Mouse (Mus musculus): ENCODE measurements around the gene Wdfy1. TPM values are rescaled to one million over a fixed set of nuclear protein-coding genes. Genes with fewer than 3 reads are reported as not detected.

Gene Wdfy1
- total and polyA plus RNA-seq, 2 experiments from 2014 or later, result 73.6 to 77.7 TPM

DNA sequence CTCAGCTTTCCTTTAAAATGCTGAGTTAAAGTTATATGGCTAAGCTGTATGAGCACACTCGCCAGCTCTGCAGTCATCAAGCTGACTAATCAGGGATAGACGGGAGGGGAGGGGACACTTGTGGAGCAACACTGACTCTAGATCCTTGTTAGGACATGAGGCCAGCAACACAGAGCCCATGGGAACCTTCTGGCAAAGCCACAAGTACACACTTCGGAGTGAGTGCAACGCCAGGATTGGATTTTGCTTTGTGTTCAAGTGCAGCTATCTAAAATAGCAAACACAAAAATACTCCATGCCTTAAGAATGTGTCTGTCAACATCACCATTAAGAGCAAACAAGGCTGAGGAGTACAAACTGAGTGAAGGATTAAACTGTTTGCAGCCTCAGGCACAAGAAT lies 29.9 kb downstream of the Wdfy1 start:
- Histone ChIP-seq H3K36me3 (ENCODE audit: insufficient read depth, low read length) (no peaks in the 10 kb centered on the region), H3K9me3 (ENCODE audit: low read length) (no peaks in the 10 kb centered on the region), H3K4me2 (ENCODE audit: low read depth, low read length) (no peak overlapping the region), H3K4me1 (ENCODE audit: insufficient read depth, low read length) (no peaks in the 10 kb centered on the region), H3K4me3 (ENCODE audit: low read length) (no peak overlapping the region), H3K27me3 (ENCODE audit: insufficient read depth, low read length) (no peaks in the 10 kb centered on the region), H3K27ac (no peak overlapping the region), H3K9ac (replicated peaks; ENCODE audit: low read length) (no peak overlapping the region)
- DNase-seq (ENCODE audit: low spot score) (no peak), ATAC-seq (no peak)
- WGBS, result 84% methylated on average over 4 of the region's 4 CpGs
- no peak for TF ChIP-seq CTCF (IDR thresholded peaks at IDR 0.05; ENCODE audit: low read depth)

DNA sequence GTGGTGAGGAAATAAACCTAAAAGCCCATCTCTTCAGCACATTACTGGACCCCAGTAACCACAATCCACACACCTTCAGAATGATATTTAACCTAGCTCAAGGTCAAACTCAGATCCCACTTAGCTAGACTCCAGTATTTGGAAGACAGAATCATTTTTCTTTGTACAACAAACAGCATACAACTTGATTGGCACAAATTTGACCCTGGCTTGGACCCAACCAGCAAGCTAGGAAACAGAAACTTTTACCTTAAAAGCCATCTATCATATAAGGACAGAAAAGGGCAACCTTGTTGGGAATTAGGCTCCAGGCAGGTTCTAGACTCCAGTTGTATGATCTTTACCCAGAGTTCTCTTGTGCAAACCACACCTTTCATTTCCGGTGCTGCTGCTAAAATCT lies 32.6 kb downstream of the Wdfy1 start:
- H3K4me1 ChIP-seq (ENCODE audit: insufficient read depth, low read length), result no peaks in the 10 kb centered on the region
- H3K27me3 ChIP-seq (ENCODE audit: insufficient read depth, low read length), result no peaks in the 10 kb centered on the region
- no peak for TF ChIP-seq CTCF (IDR thresholded peaks at IDR 0.05; ENCODE audit: low read depth)
- no peak overlapping the region for H3K4me2 ChIP-seq (ENCODE audit: low read depth, low read length)
- no peak overlapping the region for H3K27ac ChIP-seq
- H3K4me3 ChIP-seq (ENCODE audit: low read length), result no peak overlapping the region
- no peak overlapping the region for H3K9ac ChIP-seq (replicated peaks; ENCODE audit: low read length)
- H3K36me3 ChIP-seq (ENCODE audit: insufficient read depth, low read length), result peaks cover 6% of the 10 kb centered on the region; the same call in 1 of the 2 replicates
- DNase-seq (ENCODE audit: low spot score) (no peak), ATAC-seq (no peak)
- 91% methylated on average over 1 of the region's 1 CpGs for WGBS
- no peaks in the 10 kb centered on the region for H3K9me3 ChIP-seq (ENCODE audit: low read length)

DNA sequence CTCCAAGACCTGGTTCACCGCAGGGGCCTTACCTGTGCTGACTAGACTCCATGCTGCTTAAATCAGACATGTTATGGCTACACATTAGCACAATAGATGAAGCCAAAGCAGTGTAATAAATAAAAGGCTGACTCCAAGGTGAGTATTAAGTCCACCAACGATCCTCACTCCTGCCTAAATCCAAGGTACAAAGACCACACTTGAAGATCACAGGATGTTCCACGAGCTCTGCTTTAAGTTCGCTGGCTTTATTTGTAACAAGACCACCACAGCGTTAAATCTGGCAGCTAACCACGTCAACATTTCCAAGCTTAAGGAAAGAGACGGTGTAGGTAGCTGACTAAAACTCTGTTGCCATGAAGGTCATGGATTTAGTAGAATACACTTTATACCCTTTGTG lies 33.0 kb downstream of the Wdfy1 start:
- no peak overlapping the region for H3K27ac ChIP-seq
- no peak overlapping the region for H3K4me2 ChIP-seq (ENCODE audit: low read depth, low read length)
- no peaks in the 10 kb centered on the region for H3K27me3 ChIP-seq (ENCODE audit: insufficient read depth, low read length)
- H3K9me3 ChIP-seq (ENCODE audit: low read length), result no peaks in the 10 kb centered on the region
- ATAC-seq (no peak), DNase-seq (ENCODE audit: low spot score) (no peak)
- 88% methylated on average over 7 of the region's 7 CpGs for WGBS
- peaks cover 6% of the 10 kb centered on the region; the same call in 1 of the 2 replicates for H3K36me3 ChIP-seq (ENCODE audit: insufficient read depth, low read length)
- no peak for TF ChIP-seq CTCF (IDR thresholded peaks at IDR 0.05; ENCODE audit: low read depth)
- H3K4me3 ChIP-seq (ENCODE audit: low read length), result no peak overlapping the region
- no peaks in the 10 kb centered on the region for H3K4me1 ChIP-seq (ENCODE audit: insufficient read depth, low read length)
- H3K9ac ChIP-seq (replicated peaks; ENCODE audit: low read length), result no peak overlapping the region

DNA sequence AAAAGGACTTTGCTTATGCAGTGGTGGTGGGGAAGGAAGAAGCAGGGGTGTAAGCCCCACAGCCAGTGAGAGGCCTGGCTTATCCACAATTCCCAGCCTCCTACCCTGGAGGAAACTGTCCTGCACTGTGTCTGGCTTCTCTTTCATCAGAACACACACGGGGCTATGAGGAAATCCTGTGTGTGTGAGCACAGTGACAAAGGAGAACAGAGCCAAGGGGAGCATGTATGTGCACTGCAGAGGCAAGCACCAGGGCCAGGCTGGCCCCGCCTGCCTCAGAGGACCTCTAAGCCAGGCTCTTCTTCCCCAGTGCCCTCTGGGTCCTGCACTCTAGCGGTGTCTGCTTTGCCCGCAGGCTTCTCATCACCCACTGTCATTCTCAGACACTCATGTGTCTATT lies 34.9 kb downstream of the Wdfy1 start:
- no peak for TF ChIP-seq CTCF (IDR thresholded peaks at IDR 0.05; ENCODE audit: low read depth)
- Histone ChIP-seq H3K36me3 (ENCODE audit: insufficient read depth, low read length) (peaks cover 6% of the 10 kb centered on the region; the same call in 1 of the 2 replicates), H3K4me1 (ENCODE audit: insufficient read depth, low read length) (no peaks in the 10 kb centered on the region), H3K9me3 (ENCODE audit: low read length) (no peaks in the 10 kb centered on the region), H3K27me3 (ENCODE audit: insufficient read depth, low read length) (no peaks in the 10 kb centered on the region), H3K9ac (replicated peaks; ENCODE audit: low read length) (no peak overlapping the region), H3K27ac (no peak overlapping the region), H3K4me3 (ENCODE audit: low read length) (no peak overlapping the region), H3K4me2 (ENCODE audit: low read depth, low read length) (no peak overlapping the region)
- WGBS, result 70% methylated on average over 4 of the region's 4 CpGs
- no peak for ATAC-seq
- no peak for DNase-seq (ENCODE audit: low spot score)

- H3K4me1 ChIP-seq (ENCODE audit: insufficient read depth, low read length), result no peaks in the 10 kb centered on the region
- TF ChIP-seq CTCF (IDR thresholded peaks at IDR 0.05; ENCODE audit: low read depth), result no peak
- no peak overlapping the region for H3K27ac ChIP-seq
- no peak overlapping the region for H3K4me3 ChIP-seq (ENCODE audit: low read length)
- H3K4me2 ChIP-seq (ENCODE audit: low read depth, low read length), result no peak overlapping the region
- peaks cover 6% of the 10 kb centered on the region; the same call in 1 of the 2 replicates for H3K36me3 ChIP-seq (ENCODE audit: insufficient read depth, low read length)
- no peaks in the 10 kb centered on the region for H3K27me3 ChIP-seq (ENCODE audit: insufficient read depth, low read length)
- no peak overlapping the region for H3K9ac ChIP-seq (replicated peaks; ENCODE audit: low read length)
- DNase-seq (ENCODE audit: low spot score), result no peak
- no peaks in the 10 kb centered on the region for H3K9me3 ChIP-seq (ENCODE audit: low read length)
- 97% methylated on average over 2 of the region's 2 CpGs for WGBS
- ATAC-seq, result no peak
Measured at GRCm38 (mm10) chr1:79739726-79740125, 36.2 kb downstream of the Wdfy1 start.

DNA sequence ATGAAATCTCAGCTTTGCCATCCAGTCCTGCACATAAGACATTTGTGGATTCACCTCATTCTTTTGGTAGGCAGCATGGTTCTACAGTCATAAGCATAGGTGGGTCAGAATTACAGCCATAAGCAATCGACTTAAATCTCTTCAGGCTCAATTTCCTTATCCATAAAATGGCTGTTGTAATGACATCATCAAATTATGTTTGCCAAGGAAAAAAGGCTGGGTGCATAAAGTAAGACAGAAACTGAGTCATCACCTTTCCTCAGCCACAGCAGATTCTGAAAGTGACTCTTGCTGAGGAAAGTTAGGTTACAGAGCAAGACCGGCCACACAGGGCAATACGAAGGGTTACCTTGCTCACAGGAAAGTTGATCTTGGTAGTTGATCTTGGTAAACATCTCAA lies 39.5 kb downstream of the Wdfy1 start:
- Histone ChIP-seq H3K36me3 (ENCODE audit: insufficient read depth, low read length) (peaks cover 6% of the 10 kb centered on the region; the same call in 1 of the 2 replicates), H3K27me3 (ENCODE audit: insufficient read depth, low read length) (no peaks in the 10 kb centered on the region), H3K4me2 (ENCODE audit: low read depth, low read length) (no peak overlapping the region), H3K4me1 (ENCODE audit: insufficient read depth, low read length) (no peaks in the 10 kb centered on the region), H3K4me3 (ENCODE audit: low read length) (no peak overlapping the region), H3K9ac (replicated peaks; ENCODE audit: low read length) (no peak overlapping the region), H3K9me3 (ENCODE audit: low read length) (no peaks in the 10 kb centered on the region), H3K27ac (no peak overlapping the region)
- no peak for DNase-seq (ENCODE audit: low spot score)
- no peak for ATAC-seq
- WGBS, result 96% methylated on average over 3 of the region's 3 CpGs
- no peak for TF ChIP-seq CTCF (IDR thresholded peaks at IDR 0.05; ENCODE audit: low read depth)

- ATAC-seq (no peak), DNase-seq (ENCODE audit: low spot score) (no peak)
- Histone ChIP-seq H3K4me2 (ENCODE audit: low read depth, low read length) (no peak overlapping the region), H3K4me3 (ENCODE audit: low read length) (no peak overlapping the region), H3K36me3 (ENCODE audit: insufficient read depth, low read length) (peaks cover 5% of the 10 kb centered on the region; the same call in 1 of the 2 replicates), H3K27me3 (ENCODE audit: insufficient read depth, low read length) (no peaks in the 10 kb centered on the region), H3K4me1 (ENCODE audit: insufficient read depth, low read length) (no peaks in the 10 kb centered on the region), H3K9ac (replicated peaks; ENCODE audit: low read length) (no peak overlapping the region), H3K9me3 (ENCODE audit: low read length) (no peaks in the 10 kb centered on the region), H3K27ac (no peak overlapping the region)
- WGBS, result 83% methylated on average over 5 of the region's 5 CpGs
- TF ChIP-seq CTCF (IDR thresholded peaks at IDR 0.05; ENCODE audit: low read depth), result no peak
Measured at GRCm38 (mm10) chr1:79734794-79735193, 41.1 kb downstream of the Wdfy1 start.

Data from hindbrain, postnatal 0 days (tissue).